Mouse (Mus musculus): ENCODE data around the gene Gm26620.

The Gm26620 gene

GRCm38 (mm10) chr1:170884978-170885561 is at the start of gene Gm26620, which contains the start of gene Dusp12:
TSS of gene Gm26620 (plus strand) at chr1:170885065.
TSS of gene Dusp12 (minus strand) at chr1:170885540.
- DNase-seq (ENCODE audit: low spot score), result peak; percentile 87

- no peak for DNase-seq (ENCODE audit: low spot score)
Observed at GRCm38 (mm10) chr1:170839685-170840084, 45.2 kb upstream of the Gm26620 start.

DNA sequence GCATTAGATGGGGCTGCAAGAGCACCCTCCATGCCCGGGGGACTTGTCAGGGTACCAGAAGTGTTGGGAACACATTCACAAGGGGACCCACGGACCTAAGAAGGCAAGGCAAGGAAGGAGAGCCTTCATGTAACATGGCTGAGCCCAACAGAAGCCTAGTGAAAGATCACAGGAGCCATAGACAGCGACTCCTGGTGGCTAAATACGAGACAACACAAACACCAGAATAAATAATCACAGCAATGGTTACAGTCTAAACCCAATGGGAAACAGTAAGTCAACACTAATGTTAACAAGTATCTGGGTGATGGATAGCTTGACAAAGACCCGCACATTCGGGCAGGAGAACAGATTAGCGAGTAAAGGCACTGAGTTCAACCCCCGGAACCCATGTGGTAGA is 40.5 kb upstream of the Gm26620 start:
- peak; percentile 25 for DNase-seq (ENCODE audit: low spot score)

GRCm38 (mm10) chr1:170845448-170846307 is 39.2 kb upstream of the Gm26620 start:
- DNase-seq (ENCODE audit: low spot score), result no peak

DNA sequence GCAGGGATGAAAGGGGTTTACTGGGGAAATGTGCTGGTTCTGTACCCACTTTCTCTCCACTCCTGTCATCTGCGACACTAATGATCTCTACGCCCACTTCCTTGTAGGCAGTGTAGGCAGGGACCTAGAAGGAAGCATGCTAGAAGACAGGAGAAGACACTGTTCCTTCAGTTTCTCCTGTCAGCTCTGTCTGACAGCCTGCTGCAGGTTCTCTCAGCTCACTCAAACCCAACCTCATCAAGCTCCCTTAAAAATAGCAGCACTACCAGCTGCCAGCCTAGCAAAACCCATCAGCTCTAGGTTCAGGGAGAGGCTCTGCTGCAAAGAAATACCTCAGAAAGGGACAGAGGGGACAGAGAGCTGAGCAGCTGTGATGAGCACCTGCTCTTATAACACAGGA is 34.9 kb upstream of the Gm26620 start:
- DNase-seq (ENCODE audit: low spot score), result no peak

DNA sequence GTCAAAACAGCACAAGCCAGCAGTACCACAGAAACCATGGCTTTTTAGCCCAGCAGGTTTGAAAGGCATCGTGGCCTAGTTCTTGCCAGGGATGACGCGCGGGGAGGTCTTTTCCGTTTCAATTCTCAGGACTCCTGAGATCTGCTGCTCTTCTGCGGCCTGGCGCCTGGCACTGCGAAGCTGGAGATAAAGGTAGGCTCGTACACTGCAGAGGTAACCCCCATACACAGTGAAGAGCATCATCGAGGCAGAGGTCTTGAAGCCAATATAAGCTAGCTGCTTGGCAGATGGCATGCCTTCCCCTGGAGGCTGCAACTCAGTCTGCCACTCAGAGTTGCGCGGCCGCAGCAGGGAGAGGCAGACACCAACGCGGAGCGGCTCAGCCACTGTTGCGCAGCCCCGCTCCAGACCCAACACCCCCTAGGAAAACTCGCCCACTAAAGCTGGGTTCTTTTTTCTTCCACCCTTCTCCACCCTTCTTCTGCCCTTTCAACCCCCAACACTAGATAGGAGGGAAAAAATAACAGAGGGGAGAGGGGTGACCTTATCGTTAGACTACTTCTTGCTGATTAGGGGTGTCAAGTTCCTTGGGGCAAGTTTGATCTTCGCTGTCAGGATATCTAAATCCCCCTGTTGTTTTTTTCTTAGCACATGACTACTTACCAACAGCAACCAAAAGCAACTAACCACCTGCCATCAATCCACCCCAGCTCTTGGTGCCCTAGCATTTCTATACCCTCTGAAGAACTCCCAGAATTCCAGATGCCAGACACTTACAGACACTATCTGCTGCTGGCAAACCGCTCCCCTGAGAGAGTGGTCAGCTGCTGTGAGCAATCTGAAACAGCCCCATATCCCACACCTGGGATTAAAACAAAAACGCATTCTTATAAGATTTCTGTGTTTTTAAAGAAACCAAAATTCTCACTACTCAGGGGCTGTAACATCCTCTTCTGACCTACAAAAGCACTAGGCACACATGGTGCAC is 33.9 kb upstream of the Gm26620 start:
- DNase-seq (ENCODE audit: low spot score), result no peak

DNA sequence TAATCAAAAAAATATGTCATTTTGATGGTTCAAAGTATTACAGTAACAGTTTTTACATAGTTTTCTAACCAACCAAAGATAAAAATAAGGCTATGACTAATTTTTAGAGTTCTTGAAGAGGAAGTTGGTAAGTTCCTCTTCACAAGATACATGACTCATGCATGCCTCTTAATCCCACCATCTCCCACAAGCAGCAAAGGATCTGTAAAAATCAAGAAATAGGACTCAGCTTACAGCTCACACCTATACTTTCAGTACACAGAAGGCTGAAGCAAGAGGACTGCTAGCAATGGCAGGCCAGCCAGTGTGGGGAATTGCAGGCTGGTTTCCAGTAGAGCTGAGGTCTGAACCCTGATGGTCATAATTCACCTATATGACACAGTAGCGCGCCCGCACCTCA is 31.3 kb upstream of the Gm26620 start:
- no peak for DNase-seq (ENCODE audit: low spot score)

- no peak for DNase-seq (ENCODE audit: low spot score)
Observed at GRCm38 (mm10) chr1:170855056-170855760, 29.7 kb upstream of the Gm26620 start.

GRCm38 (mm10) chr1:170857369-170857768 is 27.5 kb upstream of the Gm26620 start:
- DNase-seq (ENCODE audit: low spot score), result no peak

- DNase-seq (ENCODE audit: low spot score), result no peak
Observed at GRCm38 (mm10) chr1:170858872-170859271, 26.0 kb upstream of the Gm26620 start.

DNA sequence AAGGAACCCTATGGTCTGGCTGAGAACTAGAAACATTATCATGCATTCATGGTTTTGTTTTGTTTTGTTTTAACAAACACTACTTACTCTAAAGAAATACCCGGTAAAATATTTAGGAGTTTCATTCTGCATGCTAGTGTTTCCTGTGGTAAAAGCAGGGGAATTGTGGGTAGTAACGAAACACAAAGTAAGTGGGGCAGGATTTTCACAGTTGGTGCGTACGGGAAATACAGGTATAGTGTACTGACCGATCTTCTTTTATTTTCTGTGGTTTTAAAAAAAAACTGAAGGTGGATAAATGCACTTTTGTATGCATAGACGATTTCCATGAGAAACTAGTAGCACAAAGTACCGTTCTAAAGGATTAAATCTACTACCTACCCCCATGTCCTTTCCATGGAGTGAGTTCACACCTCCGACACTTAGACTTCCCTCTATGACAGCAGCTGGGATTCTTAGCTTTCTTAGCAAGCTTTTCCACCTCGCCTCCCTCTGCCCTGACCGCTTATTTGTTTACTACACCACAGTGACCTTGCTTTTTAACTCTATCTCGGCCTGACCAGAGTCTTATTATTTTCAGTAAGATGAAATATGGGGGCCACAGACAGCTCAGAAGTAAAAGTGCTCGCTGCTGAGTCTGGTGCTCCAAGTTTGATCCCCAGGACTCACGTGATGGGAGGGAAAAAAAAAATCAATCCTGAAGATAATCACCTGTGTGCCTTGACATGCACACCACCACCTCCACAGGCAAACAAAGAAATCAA is 23.0 kb upstream of the Gm26620 start:
- peak; percentile 23 for DNase-seq (ENCODE audit: low spot score)

DNA sequence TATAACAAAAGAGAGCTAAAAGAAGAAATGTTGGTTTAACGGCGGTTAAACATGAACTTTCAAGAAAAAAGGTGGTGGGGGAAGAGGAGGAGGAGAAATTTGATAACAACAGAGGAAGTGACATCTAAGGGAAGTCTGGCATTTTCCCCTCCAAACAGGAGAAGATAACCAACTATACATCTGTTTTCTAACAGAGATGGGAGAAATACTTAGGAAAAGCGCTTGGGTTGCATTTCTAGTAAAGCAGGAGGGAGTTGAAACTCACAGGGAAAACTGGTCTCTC is 22.5 kb upstream of the Gm26620 start:
- no peak for DNase-seq (ENCODE audit: low spot score)

DNA sequence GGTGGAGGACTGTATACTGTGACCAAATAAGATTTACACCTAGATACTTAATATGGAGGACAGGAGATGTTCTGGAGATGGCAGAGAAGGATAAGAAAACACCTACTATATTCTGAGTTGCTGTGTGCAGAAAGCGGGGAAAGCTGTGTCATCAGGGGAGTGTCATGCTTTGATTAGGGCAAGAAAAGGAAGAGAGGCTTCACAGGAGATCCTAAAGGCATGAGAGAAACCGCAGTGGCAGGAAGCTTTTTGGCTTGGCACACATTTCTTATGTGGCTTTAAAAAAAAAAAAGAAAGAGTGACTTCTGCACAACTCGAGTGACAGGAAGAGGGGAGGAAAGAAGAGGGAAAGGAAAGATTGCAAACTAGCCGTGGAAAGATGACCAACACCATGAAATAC is 21.8 kb upstream of the Gm26620 start:
- DNase-seq (ENCODE audit: low spot score), result peak; percentile 55

DNA sequence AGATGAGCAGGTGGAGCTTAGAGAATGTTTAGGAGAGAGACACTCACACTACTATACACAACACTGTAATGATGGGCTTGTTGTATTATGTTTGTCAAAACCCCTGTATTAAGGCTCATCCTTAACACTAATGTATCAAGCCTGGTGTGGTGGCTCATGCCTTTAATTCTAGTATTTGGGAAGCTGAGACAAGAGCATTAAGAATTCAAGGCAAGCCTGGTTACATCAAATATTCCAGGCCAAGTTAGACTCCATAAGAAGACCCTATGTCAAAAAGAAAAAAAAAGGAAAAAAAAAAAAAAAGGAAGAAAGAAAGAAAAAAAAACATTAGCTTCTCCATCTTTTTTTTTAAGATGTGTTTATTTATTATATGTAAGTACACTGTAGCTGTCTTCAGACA is 20.6 kb upstream of the Gm26620 start:
- DNase-seq (ENCODE audit: low spot score), result no peak

GRCm38 (mm10) chr1:170864754-170865153 is 20.1 kb upstream of the Gm26620 start:
- DNase-seq (ENCODE audit: low spot score), result no peak

- DNase-seq (ENCODE audit: low spot score), result no peak
Observed at GRCm38 (mm10) chr1:170865406-170865805, 19.5 kb upstream of the Gm26620 start.

DNA sequence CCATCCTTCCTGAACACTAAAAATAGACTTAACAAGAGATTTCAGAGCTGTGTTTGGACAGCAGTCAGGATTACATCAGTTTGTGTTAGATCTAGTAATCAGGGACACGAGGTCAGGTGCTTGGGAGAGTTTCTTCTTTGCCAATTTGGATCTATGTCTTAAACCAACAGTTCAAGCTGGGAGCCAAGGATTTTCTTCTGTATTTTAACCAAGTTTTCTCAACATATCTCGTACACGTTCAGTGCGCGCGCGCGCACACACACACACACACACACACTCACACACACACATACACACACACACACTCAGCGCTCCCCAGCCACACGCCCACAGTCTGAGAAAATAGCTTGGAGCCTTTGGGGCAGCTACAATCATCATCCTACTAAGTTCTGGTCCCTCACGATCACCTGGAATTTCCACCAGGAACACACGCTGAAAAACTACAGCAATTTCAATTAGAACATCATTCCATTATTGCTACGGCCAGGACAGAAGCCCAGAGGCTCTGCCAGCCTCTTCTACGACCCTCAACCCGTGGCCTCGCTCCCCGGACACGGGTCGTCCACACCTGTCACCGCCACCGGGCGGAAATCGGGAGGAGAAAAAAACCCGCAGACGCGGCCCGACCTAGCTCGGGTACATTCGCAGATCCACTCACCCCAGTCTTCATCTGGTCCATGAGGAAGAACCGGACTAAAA is 17.7 kb upstream of the Gm26620 start:
- peak; percentile 8 for DNase-seq (ENCODE audit: low spot score)

DNA sequence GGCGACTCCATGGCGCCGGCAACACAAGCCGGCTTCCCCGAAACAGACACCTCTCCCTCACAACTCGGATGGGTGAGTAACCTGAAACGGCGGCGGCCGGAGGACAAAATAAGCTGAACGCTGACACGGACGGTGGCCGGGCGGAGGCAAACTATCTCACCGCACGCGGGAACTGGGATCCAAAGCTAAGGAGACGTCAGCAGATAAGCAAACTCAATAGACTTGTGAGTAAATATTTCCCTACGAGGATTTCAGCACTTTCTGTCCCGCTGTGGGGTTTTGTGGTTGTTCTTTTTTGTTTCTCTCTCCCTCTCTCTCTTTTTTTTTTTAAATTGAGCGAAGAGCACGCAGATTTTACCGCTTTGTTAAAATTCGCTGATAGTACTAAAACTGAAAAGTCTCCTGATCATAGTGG is 17.2 kb upstream of the Gm26620 start, which contains the start of gene Atf6:
Gene Atf6, minus strand, starts transcription at position 81 of the 415 bp plus-strand sequence.
- peak; percentile 78 for DNase-seq (ENCODE audit: low spot score)

DNA sequence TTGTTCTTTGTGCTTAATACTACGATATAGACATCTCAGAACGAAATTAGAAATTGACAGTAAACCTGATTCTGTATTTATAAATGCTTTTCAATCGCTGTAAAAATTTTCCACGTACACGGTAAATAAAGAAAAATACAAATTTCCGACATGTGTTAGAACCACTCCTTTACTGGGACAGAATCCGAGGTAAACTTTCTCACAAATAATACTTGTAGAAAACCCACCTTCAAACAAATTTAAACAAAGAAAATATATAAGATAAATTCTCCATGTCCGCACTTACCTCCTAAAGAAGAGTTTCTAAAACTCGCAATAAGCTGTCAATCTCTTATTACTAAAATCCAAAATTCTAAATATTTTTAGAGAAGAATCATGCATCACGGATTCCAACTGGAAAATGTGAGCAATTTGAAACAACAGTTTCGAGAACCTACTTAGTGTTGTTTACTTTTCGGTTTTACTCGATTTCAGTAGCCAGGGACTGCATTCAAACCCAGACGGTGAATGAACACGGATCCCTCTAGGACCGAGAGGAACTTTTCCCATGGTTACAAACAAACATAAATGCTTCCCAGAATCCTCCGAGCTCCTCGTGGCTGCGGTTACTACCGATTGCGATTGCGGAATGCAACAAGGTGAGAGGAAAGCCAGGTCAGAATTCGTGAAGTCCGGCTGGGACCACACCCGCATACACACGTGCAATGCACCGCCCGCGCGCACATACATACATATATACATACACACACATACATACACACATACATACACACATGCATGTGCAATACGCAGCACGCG is 16.6 kb upstream of the Gm26620 start:
- DNase-seq (ENCODE audit: low spot score), result peak; percentile 11

- DNase-seq (ENCODE audit: low spot score), result no peak
Observed at GRCm38 (mm10) chr1:170868905-170869283, 16.0 kb upstream of the Gm26620 start.

All from T-cell, adult 2 months (primary cell).